Mouse (Mus musculus): Measurements from ENCODE around the gene Zgpat.

Gene Zgpat

GRCm38 (mm10) chr2:181385885-181386284 is 21.2 kb downstream of the Zgpat start:
- DNase-seq: no peak

- DNase-seq: no peak
Measured at GRCm38 (mm10) chr2:181386663-181387210, 22.0 kb downstream of the Zgpat start.

- no peak for DNase-seq
Measured at GRCm38 (mm10) chr2:181390136-181390870, 25.6 kb downstream of the Zgpat start.

GRCm38 (mm10) chr2:181391022-181391421 is 26.3 kb downstream of the Zgpat start:
- no peak for DNase-seq

- no peak for DNase-seq
Measured at GRCm38 (mm10) chr2:181391541-181391940, 26.8 kb downstream of the Zgpat start.

GRCm38 (mm10) chr2:181392600-181393213 is 28.0 kb downstream of the Zgpat start:
- DNase-seq: peak; percentile 95

GRCm38 (mm10) chr2:181394086-181394485 is 29.4 kb downstream of the Zgpat start:
- no peak for DNase-seq

- DNase-seq: no peak
Measured at GRCm38 (mm10) chr2:181397207-181397761, 32.6 kb downstream of the Zgpat start.

- DNase-seq: no peak
Measured at GRCm38 (mm10) chr2:181401497-181401896, 36.8 kb downstream of the Zgpat start.

GRCm38 (mm10) chr2:181403722-181404121 is 39.0 kb downstream of the Zgpat start:
- DNase-seq: no peak

GRCm38 (mm10) chr2:181409643-181410042 is 44.9 kb downstream of the Zgpat start:
- no peak for DNase-seq

- peak; percentile 85 for DNase-seq
Measured at GRCm38 (mm10) chr2:181410760-181411473, 46.2 kb downstream of the Zgpat start.

GRCm38 (mm10) chr2:181413141-181413540 is 48.4 kb downstream of the Zgpat start:
- no peak for DNase-seq

GRCm38 (mm10) chr2:181415945-181416344 is 51.2 kb downstream of the Zgpat start:
- peak; percentile 48 for DNase-seq

GRCm38 (mm10) chr2:181419359-181419758 is 54.6 kb downstream of the Zgpat start:
- no peak for DNase-seq

- no peak for DNase-seq
Measured at GRCm38 (mm10) chr2:181420426-181420825, 55.7 kb downstream of the Zgpat start.

GRCm38 (mm10) chr2:181420903-181421638 is 56.3 kb downstream of the Zgpat start:
- DNase-seq: no peak

GRCm38 (mm10) chr2:181423834-181424233 is 59.1 kb downstream of the Zgpat start:
- DNase-seq: peak; percentile 13
